ENCODE assay signal across 30 mouse cellular contexts in genomic region chr5:32243286-32243885, GRCm38 (mm10). TPM values are rescaled to one million over a fixed set of nuclear protein-coding genes. Genes with fewer than 3 reads are reported as not detected.
DNase-seq lines count a peak whose midpoint lies in the region; ATAC-seq and TF ChIP-seq lines count a peak whose summit lies in the region.
"Had no signal": no experiment of that assay in that cellular context is flagged by ENCODE, and none has a peak within 500 bp of the region (broad histone marks: within the 10 kb centered on the region; RNA-seq: fewer than 3 reads in every experiment).

No protein-coding gene starts in this region.

- H3K36me3 ChIP-seq in heart, embryonic 12.5 days = no peaks in the 10 kb centered on the region
- H3K36me3 ChIP-seq in midbrain, postnatal 0 days (ENCODE audit: insufficient read depth, low read length) = no peaks in the 10 kb centered on the region
- H3K36me3 ChIP-seq in midbrain, embryonic 15.5 days (replicated peaks) = no peaks in the 10 kb centered on the region
- H3K36me3 ChIP-seq: embryonic facial prominence, embryonic 10.5 days; embryonic facial prominence, embryonic 15.5 days; forebrain, embryonic 12.5 days; G1E; heart, embryonic 10.5 days; hindbrain, embryonic 12.5 days; neural tube, embryonic 13.5 days had no signal

- ATAC-seq in heart, embryonic 12.5 days (ENCODE audit: insufficient number of reproducible peaks, low FRiP score) = no peak
- no peak for ATAC-seq in midbrain, postnatal 0 days (ENCODE audit: low FRiP score)
- no peak for ATAC-seq in midbrain, embryonic 15.5 days (replicated peaks)
- ATAC-seq: forebrain, postnatal 0 days; intestine, embryonic 16.5 days had no signal

- H3K4me2 ChIP-seq in heart, embryonic 12.5 days = no peak overlapping the region
- H3K4me2 ChIP-seq in midbrain, postnatal 0 days (ENCODE audit: low read depth, low read length, poor library complexity, severe bottlenecking) = no peak overlapping the region
- no peak overlapping the region for H3K4me2 ChIP-seq in midbrain, embryonic 15.5 days
- H3K4me2 ChIP-seq: embryonic facial prominence, embryonic 15.5 days; forebrain, embryonic 12.5 days; hindbrain, embryonic 12.5 days; liver, embryonic 11.5 days; midbrain, embryonic 11.5 days; neural tube, embryonic 13.5 days had no signal

- no peak for TF ChIP-seq CTCF in midbrain, postnatal 0 days (IDR thresholded peaks at IDR 0.05)
- no peak for TF ChIP-seq CTCF in brain, embryonic 14.5 days (IDR thresholded peaks at IDR 0.05; ENCODE audit: borderline replicate concordance, extremely low read depth, insufficient read depth, insufficient read length)
- no peak for TF ChIP-seq CTCF in lung, adult 2 months (IDR thresholded peaks at IDR 0.05; ENCODE audit: insufficient read depth, low read length)

- TF ChIP-seq POLR2A in brain, embryonic 14.5 days (IDR thresholded peaks at IDR 0.05; ENCODE audit: borderline replicate concordance, extremely low read depth, insufficient read depth, insufficient read length, poor library complexity, severe bottlenecking) = no peak
- no peak for TF ChIP-seq POLR2A in lung, adult 2 months (IDR thresholded peaks at IDR 0.05; ENCODE audit: borderline replicate concordance, extremely low read depth, low read depth, low read length)

- no peaks in the 10 kb centered on the region for H3K4me1 ChIP-seq in heart, embryonic 12.5 days (replicated peaks)
- no peaks in the 10 kb centered on the region for H3K4me1 ChIP-seq in midbrain, postnatal 0 days (ENCODE audit: insufficient read depth, low read length)
- no peaks in the 10 kb centered on the region for H3K4me1 ChIP-seq in midbrain, embryonic 15.5 days
- no peaks in the 10 kb centered on the region for H3K4me1 ChIP-seq in lung, adult 2 months (ENCODE audit: control insufficient read depth, insufficient read depth, low read length)
- H3K4me1 ChIP-seq: embryonic facial prominence, embryonic 15.5 days; forebrain, embryonic 12.5 days; heart, embryonic 10.5 days; hindbrain, embryonic 12.5 days; neural tube, embryonic 13.5 days had no signal

- no peaks in the 10 kb centered on the region for H3K9me3 ChIP-seq in heart, embryonic 12.5 days (replicated peaks)
- H3K9me3 ChIP-seq in midbrain, postnatal 0 days (ENCODE audit: low read length) = no peaks in the 10 kb centered on the region
- H3K9me3 ChIP-seq in midbrain, embryonic 15.5 days = no peaks in the 10 kb centered on the region
- H3K9me3 ChIP-seq: embryonic facial prominence, embryonic 10.5 days; embryonic facial prominence, embryonic 15.5 days; forebrain, embryonic 12.5 days; G1E; heart, embryonic 10.5 days; hindbrain, embryonic 12.5 days; neural tube, embryonic 13.5 days had no signal

- no peak overlapping the region for H3K9ac ChIP-seq in heart, embryonic 12.5 days
- no peak overlapping the region for H3K9ac ChIP-seq in midbrain, postnatal 0 days (replicated peaks; ENCODE audit: low read length, poor library complexity, severe bottlenecking)
- H3K9ac ChIP-seq in midbrain, embryonic 15.5 days = no peak overlapping the region
- H3K9ac ChIP-seq: embryonic facial prominence, embryonic 15.5 days; forebrain, embryonic 12.5 days; forebrain, postnatal 0 days; hindbrain, embryonic 12.5 days; neural tube, embryonic 13.5 days had no signal

- H3K4me3 ChIP-seq in heart, embryonic 12.5 days = no peak overlapping the region
- no peak overlapping the region for H3K4me3 ChIP-seq in midbrain, postnatal 0 days (ENCODE audit: low read depth, low read length)
- no peak overlapping the region for H3K4me3 ChIP-seq in midbrain, embryonic 15.5 days
- H3K4me3 ChIP-seq in lung, adult 2 months (replicated peaks; ENCODE audit: extremely low read depth, low read depth, low read length) = no peak overlapping the region
- H3K4me3 ChIP-seq: embryonic facial prominence, embryonic 10.5 days; embryonic facial prominence, embryonic 15.5 days; forebrain, embryonic 12.5 days; heart, embryonic 10.5 days; hindbrain, embryonic 12.5 days; layer of hippocampus, adult 2 months; neural tube, embryonic 13.5 days had no signal

- H3K27me3 ChIP-seq in heart, embryonic 12.5 days (replicated peaks) = no peaks in the 10 kb centered on the region
- no peaks in the 10 kb centered on the region for H3K27me3 ChIP-seq in midbrain, postnatal 0 days (ENCODE audit: insufficient read depth, low read length)
- no peaks in the 10 kb centered on the region for H3K27me3 ChIP-seq in midbrain, embryonic 15.5 days (replicated peaks)
- H3K27me3 ChIP-seq: embryonic facial prominence, embryonic 15.5 days; forebrain, embryonic 12.5 days; hindbrain, embryonic 12.5 days; neural tube, embryonic 13.5 days had no signal

- DNase-seq in heart, adult 11 months = peak; percentile 22
- peak; percentile 69 for DNase-seq in kidney, adult 9 months
- no peak for DNase-seq in kidney, postnatal 4 days
- peak; percentile 13 for DNase-seq in midbrain, postnatal 0 days (ENCODE audit: low spot score)
- peak; percentile 11 for DNase-seq in brain, embryonic 14.5 days (ENCODE audit: low read depth)
- no peak for DNase-seq in lung, adult 2 months
- DNase-seq: adrenal gland, postnatal 14 days; cerebellum, adult 18-20 months; cerebellum, postnatal 25 days; forebrain, postnatal 0 days; gastrocnemius, postnatal 10 days; heart, postnatal 36 days; lung, postnatal 36 days; spleen, adult 18-20 months; thymus, postnatal 14 days had no signal

- H3K27ac ChIP-seq in heart, embryonic 12.5 days (ENCODE audit: poor library complexity, severe bottlenecking) = no peak overlapping the region
- no peak overlapping the region for H3K27ac ChIP-seq in midbrain, postnatal 0 days (ENCODE audit: low read depth, low read length)
- no peak overlapping the region for H3K27ac ChIP-seq in midbrain, embryonic 15.5 days
- H3K27ac ChIP-seq: embryonic facial prominence, embryonic 10.5 days; embryonic facial prominence, embryonic 15.5 days; forebrain, embryonic 12.5 days; heart, embryonic 10.5 days; hindbrain, embryonic 12.5 days; layer of hippocampus, adult 2 months; neural tube, embryonic 13.5 days had no signal

- 83% methylated on average over 7 of the region's 7 CpGs for WGBS in heart, embryonic 12.5 days
- WGBS in midbrain, postnatal 0 days = 32% methylated on average over 7 of the region's 7 CpGs
- WGBS in midbrain, embryonic 15.5 days = 37% methylated on average over 7 of the region's 7 CpGs
- 85% methylated on average over 7 of the region's 7 CpGs for WGBS in lung, adult 2 months

RNA-seq across cellular contexts. Expression of gene Plb1, which starts 10.9 kb away (rescaled TPM):
- 0.91 and 1.1 TPM in 2 replicates for polyA plus RNA-seq in heart, embryonic 12.5 days (2016; fragmentation: Nextera tagmentation; extraction: Ambion mirVana)
- total RNA-seq in midbrain, postnatal 0 days (2014; rRNA removed) = 0.14 and 0.60 TPM in 2 replicates
- 0.11 and 0.21 TPM in 2 replicates for polyA plus RNA-seq in midbrain, postnatal 0 days (2015; fragmentation: Nextera tagmentation; extraction: Ambion mirVana)
- polyA plus RNA-seq in midbrain, embryonic 15.5 days (2015; fragmentation: Nextera tagmentation; extraction: Ambion mirVana) = 0.11 and 0.12 TPM in 2 replicates
- 0.10 and 0.34 TPM in 2 replicates for polyA plus RNA-seq in brain, embryonic 14.5 days (2012; rRNA removed)
- 8.2 and 16.0 TPM in 2 replicates for polyA plus RNA-seq in lung, adult 2 months (2012; rRNA removed)
- total RNA-seq: adrenal gland, postnatal 14 days; megakaryocyte, adult 5-6 weeks had no signal
- polyA plus RNA-seq: G1E; limb, embryonic 11.5 days; liver, embryonic 11.5 days; neural tube, embryonic 13.5 days had no signal

Comparison
In these comparisons a context has a peak if more than half of its experiments do, and no peak if none do; other contexts are left out.
1. DNase-seq: peak in heart, adult 11 months (single experiment), kidney, adult 9 months (single experiment), midbrain, postnatal 0 days (single experiment) and brain, embryonic 14.5 days (single experiment); none in kidney, postnatal 4 days (0 of 2) and lung, adult 2 months (single experiment).